Mouse (Mus musculus) limb, embryonic 11.5 days (tissue): ENCODE measurements around the gene Ppm1b. TPM values are rescaled to one million over a fixed set of nuclear protein-coding genes. Genes with fewer than 3 reads are reported as not detected.

Source experiments
- ATAC-seq: fragments of 200-750 bp; cut with Nextera tagmentation; 2 replicates; pipeline ENCODE4 v1.8.0; 2017; ENCODE audit warnings: low read depth; ENCODE audit not compliant: insufficient number of reproducible peaks, low FRiP score, low TSS enrichment
- DNase-seq: peaks from one replicate; pipeline ENCODE4 v3.0.0-alpha.2; 2015; ENCODE audit warnings: low spot score
- H3K27ac ChIP-seq: fragments of 300-500 bp; sonication (generic); replicated peaks from 2 replicates; pipeline ENCODE4 v1.5.1; 2014; ENCODE audit warnings: low read depth, mild to moderate bottlenecking, low read length
- H3K27me3 ChIP-seq: fragments of 300-500 bp; sonication (generic); 2 replicates; pipeline ENCODE4 v1.6.1; 2014; ENCODE audit warnings: mild to moderate bottlenecking, low read length, mixed read lengths; ENCODE audit not compliant: control insufficient read depth, insufficient read depth
- H3K36me3 ChIP-seq: fragments of 300-500 bp; sonication (generic); 2 replicates; pipeline ENCODE4 v1.6.1; 2014; ENCODE audit warnings: mild to moderate bottlenecking, low read length, moderate library complexity, mixed read lengths; ENCODE audit not compliant: control insufficient read depth, insufficient read depth
- H3K4me1 ChIP-seq: fragments of 300-500 bp; sonication (generic); 2 replicates; pipeline ENCODE4 v1.6.1; 2014; ENCODE audit warnings: low read length, mixed read lengths; ENCODE audit not compliant: control insufficient read depth, insufficient read depth
- H3K4me2 ChIP-seq: fragments of 300-500 bp; sonication (generic); 2 replicates; pipeline ENCODE4 v1.6.1; 2014; ENCODE audit warnings: low read depth, mild to moderate bottlenecking, moderate library complexity; ENCODE audit not compliant: severe bottlenecking
- H3K4me3 ChIP-seq: fragments of 300-500 bp; sonication (generic); 2 replicates; pipeline ENCODE4 v1.5.1; 2014; ENCODE audit warnings: low read depth, low read length
- H3K9ac ChIP-seq: fragments of 300-500 bp; sonication (generic); 2 replicates; pipeline ENCODE4 v1.6.1; 2014; ENCODE audit warnings: mild to moderate bottlenecking, low read length
- H3K9me3 ChIP-seq: fragments of 300-500 bp; sonication (generic); 2 replicates; pipeline ENCODE4 v1.6.1; 2016; ENCODE audit warnings: low read length; ENCODE audit not compliant: control insufficient read depth
- WGBS: fragments of 180-500 bp; shearing (Covaris S2); extraction: QIAGEN DNeasy Blood & Tissue Kit; methylation state at CpG from one replicate; pipeline ENCODE4 v1.1.7; 2014; 5-methylcytosine and 5-hydroxymethylcytosine counted together
- polyA plus RNA-seq: library from polyadenylated mRNA; unstranded; fragments of >200 nt; fragmentation: Nextera tagmentation; extraction: Ambion mirVana; gene quantifications from 2 replicates; pipeline ENCODE4 v1.2.1, GENCODE M21; 2014

Gene Ppm1b
- polyA plus RNA-seq, 1 experiment from 2014 or later: 81.6 TPM

GRCm38 (mm10) chr17:84952521-84952920 lies 4.0 kb upstream of the Ppm1b start:
- Histone ChIP-seq H3K4me2 (no peak overlapping the region), H3K9me3 (no peaks in the 10 kb centered on the region), H3K27ac (no peak overlapping the region), H3K27me3 (no peaks in the 10 kb centered on the region), H3K4me3 (no peak overlapping the region), H3K9ac (no peak overlapping the region), H3K4me1 (no peaks in the 10 kb centered on the region), H3K36me3 (no peaks in the 10 kb centered on the region)
- DNase-seq: no peak
- WGBS: 93% methylated on average over 5 of the region's 5 CpGs
- ATAC-seq: no peak

DNA sequence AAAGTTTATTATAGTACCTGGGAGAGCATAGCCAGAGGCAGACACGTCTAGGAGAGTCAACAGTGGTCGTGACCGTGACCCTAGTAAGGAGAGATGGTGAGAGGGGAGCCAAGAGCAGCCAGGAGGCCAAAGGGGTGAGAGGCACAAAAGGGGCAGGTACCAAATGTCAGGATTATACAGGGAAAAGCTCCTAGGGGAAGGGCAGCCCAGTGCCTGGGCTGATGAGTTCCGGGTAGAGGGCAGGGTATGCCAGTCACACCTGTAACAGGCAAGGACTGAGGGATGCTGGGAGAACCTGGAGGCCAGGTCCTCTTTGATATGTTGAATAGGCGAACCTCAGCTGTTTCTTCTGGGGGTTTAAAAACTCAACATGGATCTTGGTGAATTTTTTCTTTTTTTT lies 2.8 kb upstream of the Ppm1b start:
- H3K9me3 ChIP-seq: no peaks in the 10 kb centered on the region
- DNase-seq: no peak
- H3K27me3 ChIP-seq: no peaks in the 10 kb centered on the region
- 82% methylated on average over 5 of the region's 5 CpGs for WGBS
- no peak overlapping the region for H3K4me2 ChIP-seq
- no peak overlapping the region for H3K27ac ChIP-seq
- H3K4me3 ChIP-seq: no peak overlapping the region
- no peak for ATAC-seq
- no peaks in the 10 kb centered on the region for H3K36me3 ChIP-seq
- H3K9ac ChIP-seq: no peak overlapping the region
- H3K4me1 ChIP-seq: no peaks in the 10 kb centered on the region

- Histone ChIP-seq H3K9ac (no peak overlapping the region), H3K4me2 (no peak overlapping the region), H3K27me3 (no peaks in the 10 kb centered on the region), H3K9me3 (no peaks in the 10 kb centered on the region), H3K27ac (no peak overlapping the region), H3K36me3 (no peaks in the 10 kb centered on the region), H3K4me3 (no peak overlapping the region), H3K4me1 (0 out of 2 replicates have a peak, but pooled peaks cover 3% of the 10 kb centered on the region)
- 91% methylated on average over 5 of the region's 5 CpGs for WGBS
- DNase-seq (no peak), ATAC-seq (no peak)
Observed at GRCm38 (mm10) chr17:84954881-84955280, 1.7 kb upstream of the Ppm1b start.

DNA sequence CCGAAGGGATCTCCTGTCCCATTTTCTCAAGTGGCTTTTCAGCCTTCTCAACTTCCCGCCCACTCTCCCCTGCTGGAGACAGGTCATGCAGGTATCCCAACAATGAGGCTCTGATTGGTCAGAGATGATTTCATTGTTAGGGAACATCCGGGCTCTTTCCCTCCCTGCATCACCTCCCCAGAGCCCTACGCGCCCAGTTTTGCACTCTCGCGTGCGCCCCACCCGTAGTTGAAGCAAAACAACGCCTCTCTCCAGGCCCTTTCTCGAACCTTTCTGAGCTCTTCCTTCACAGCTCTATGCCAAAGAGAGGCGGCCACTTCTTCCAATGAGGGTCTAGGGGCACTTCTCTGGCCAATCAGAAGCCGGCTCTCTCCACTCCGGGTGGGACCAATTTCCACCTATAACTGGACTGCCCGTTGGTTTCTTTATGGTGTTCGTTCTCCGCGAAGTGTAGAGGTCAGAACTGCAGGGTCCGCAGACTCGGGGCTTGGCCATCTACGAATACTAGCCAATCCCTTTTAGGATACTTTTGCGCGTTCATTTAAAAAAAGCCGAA lies 468 bp downstream of the Ppm1b start:
- H3K36me3 ChIP-seq: no peaks in the 10 kb centered on the region

DNA sequence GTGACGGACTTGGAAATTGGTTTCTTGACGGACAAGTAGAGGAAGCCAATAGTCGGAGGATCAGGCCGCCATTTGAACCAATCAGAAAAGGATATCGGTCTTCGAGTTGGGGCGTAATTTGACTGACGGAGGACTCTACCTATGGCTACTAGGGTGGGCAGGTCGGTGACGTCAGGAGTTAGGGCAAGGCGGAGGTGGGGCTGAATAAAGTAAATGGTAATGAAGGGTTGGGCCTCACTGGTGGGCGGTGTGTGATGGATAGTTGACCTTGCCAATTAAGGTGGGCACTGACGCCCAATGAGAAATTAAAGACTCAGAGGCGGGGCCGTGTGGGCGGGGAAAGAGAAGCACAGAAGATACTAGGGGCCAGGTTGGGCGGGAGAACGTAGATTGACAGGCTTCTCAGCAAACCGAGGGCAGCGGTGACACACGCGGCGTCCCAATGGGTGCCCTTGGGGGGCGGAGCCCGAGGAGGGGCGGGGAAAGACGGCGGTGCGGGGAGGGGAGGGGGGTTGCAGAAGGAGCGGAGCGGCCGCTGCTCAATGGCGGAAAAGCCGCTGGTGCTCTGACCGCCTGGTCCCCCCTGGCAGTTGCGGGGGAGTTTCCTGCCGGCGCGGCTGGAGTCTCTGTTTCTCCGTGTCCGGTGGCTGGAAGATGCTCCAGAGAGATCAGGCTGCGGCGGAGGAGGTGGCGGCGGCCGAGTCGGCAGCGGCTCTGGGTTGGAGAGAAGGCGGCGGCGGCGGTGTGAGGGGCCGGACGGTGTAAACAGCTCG lies 1.1 kb downstream of the Ppm1b start:
- Histone ChIP-seq H3K4me1 (0 out of 2 replicates have a peak, but pooled peaks cover 3% of the 10 kb centered on the region), H3K9ac (peak overlapping the region; percentile 96), H3K4me3 (peak overlapping the region; percentile 91), H3K27ac (peak overlapping the region; percentile 86), H3K27me3 (no peaks in the 10 kb centered on the region), H3K9me3 (no peaks in the 10 kb centered on the region), H3K36me3 (no peaks in the 10 kb centered on the region), H3K4me2 (peak overlapping the region; percentile 62)
- WGBS: 0% methylated on average over 46 of the region's 55 CpGs
- DNase-seq (peak; percentile 99), ATAC-seq (peak; percentile 100)

More for the DNA sequence above, 468 bp downstream of the Ppm1b start:
- H3K27ac ChIP-seq: peak overlapping the region; percentile 38
- ATAC-seq (peak; percentile 89), DNase-seq (peak; percentile 89)
- WGBS: under 1% methylated on average over 24 of the region's 24 CpGs
- H3K4me3 ChIP-seq: peak overlapping the region; percentile 91
- peak overlapping the region; percentile 43 for H3K9ac ChIP-seq
- peak overlapping the region; percentile 60 for H3K4me2 ChIP-seq
- H3K27me3 ChIP-seq: no peaks in the 10 kb centered on the region
- no peaks in the 10 kb centered on the region for H3K9me3 ChIP-seq
- 0 out of 2 replicates have a peak, but pooled peaks cover 3% of the 10 kb centered on the region for H3K4me1 ChIP-seq

GRCm38 (mm10) chr17:84958411-84958911 lies 1.9 kb downstream of the Ppm1b start:
- H3K27me3 ChIP-seq: no peaks in the 10 kb centered on the region
- peak overlapping the region; percentile 91 for H3K4me3 ChIP-seq
- H3K9me3 ChIP-seq: no peaks in the 10 kb centered on the region
- peak overlapping the region; percentile 96 for H3K9ac ChIP-seq
- no peak for ATAC-seq
- H3K4me1 ChIP-seq: 0 out of 2 replicates have a peak, but pooled peaks cover 3% of the 10 kb centered on the region
- H3K27ac ChIP-seq: peak overlapping the region; percentile 86
- peak; percentile 48 for DNase-seq
- peak overlapping the region; percentile 62 for H3K4me2 ChIP-seq
- H3K36me3 ChIP-seq: no peaks in the 10 kb centered on the region
- under 1% methylated on average over 52 of the region's 52 CpGs for WGBS

- ATAC-seq (no peak), DNase-seq (no peak)
- no peaks in the 10 kb centered on the region for H3K9me3 ChIP-seq
- 36% methylated on average over 6 of the region's 6 CpGs for WGBS
- 0 out of 2 replicates have a peak, but pooled peaks cover 3% of the 10 kb centered on the region for H3K4me1 ChIP-seq
- no peaks in the 10 kb centered on the region for H3K36me3 ChIP-seq
- H3K9ac ChIP-seq: peak overlapping the region; percentile 96; the same call in 1 of the 2 replicates
- no peaks in the 10 kb centered on the region for H3K27me3 ChIP-seq
- no peak overlapping the region for H3K27ac ChIP-seq
- peak overlapping the region; percentile 62 for H3K4me2 ChIP-seq
- H3K4me3 ChIP-seq: peak overlapping the region; percentile 91
Observed at GRCm38 (mm10) chr17:84958986-84959664, 2.6 kb downstream of the Ppm1b start.

- no peak for ATAC-seq
- H3K36me3 ChIP-seq: no peaks in the 10 kb centered on the region
- H3K4me1 ChIP-seq: 0 out of 2 replicates have a peak, but pooled peaks cover 3% of the 10 kb centered on the region
- H3K27me3 ChIP-seq: no peaks in the 10 kb centered on the region
- H3K9me3 ChIP-seq: no peaks in the 10 kb centered on the region
- H3K9ac ChIP-seq: no peak overlapping the region
- no peak for DNase-seq
- peak overlapping the region; percentile 91; the same call in 1 of the 2 replicates for H3K4me3 ChIP-seq
- peak overlapping the region; percentile 62 for H3K4me2 ChIP-seq
- WGBS: 81% methylated on average over 3 of the region's 3 CpGs
- no peak overlapping the region for H3K27ac ChIP-seq
Observed at GRCm38 (mm10) chr17:84959665-84960020, 3.1 kb downstream of the Ppm1b start.
